Mouse (Mus musculus) Patski (cell line): ENCODE data around the gene Rdh14. TPM values are rescaled to one million over a fixed set of nuclear protein-coding genes. Genes with fewer than 3 reads are reported as not detected.
A peak's percentile ranks its signal among the peaks of the same experiment; 100 is the strongest.

Experiments used
- ATAC-seq: fragments of 100-300 bp; one replicate; pipeline ENCODE4 v1.8.0; 2021
- CTCF ChIA-PET: fragments of 350-600 bp; sonication (Branson Sonifier 250); formaldehyde crosslinking; loops from one replicate; lab custom pipeline; 2022; ENCODE audit warnings: inconsistent platforms; lab: Charles Lee
- POLR2A ChIA-PET: fragments of 350-600 bp; sonication (Branson Sonifier 250); formaldehyde crosslinking; loops from one replicate; lab custom pipeline; 2022; ENCODE audit warnings: antibody characterized with exemption, inconsistent platforms; lab: Charles Lee
- DNase-seq: peaks from one replicate; pipeline ENCODE4 v3.0.0-alpha.2; 2011; ENCODE audit warnings: low read depth, low spot score
- H3K27me3 ChIP-seq: fragments of 371-371 bp; one replicate; pipeline ENCODE4 v1.5.1; 2021
- CTCF ChIP-seq: fragments of 100-300 bp; IDR thresholded peaks from one replicate; pipeline ENCODE4 v1.5.1; 2021
- in situ Hi-C: fragments of 300-500 bp; cut with MboI; formaldehyde crosslinking; loops from 3 replicates; pipeline ENCODE4 v1.11.1; 2018; ENCODE audit warnings: low pct_unique_long_range_greater_than_20kb, mixed read lengths
- polyA plus RNA-seq: library from polyadenylated mRNA; unstranded; gene quantifications from one replicate; pipeline ENCODE4 v1.2.3, GENCODE M21; 2021

Gene Rdh14
- polyA plus RNA-seq, 1 experiment from 2014 or later = 28.6 TPM

DNA sequence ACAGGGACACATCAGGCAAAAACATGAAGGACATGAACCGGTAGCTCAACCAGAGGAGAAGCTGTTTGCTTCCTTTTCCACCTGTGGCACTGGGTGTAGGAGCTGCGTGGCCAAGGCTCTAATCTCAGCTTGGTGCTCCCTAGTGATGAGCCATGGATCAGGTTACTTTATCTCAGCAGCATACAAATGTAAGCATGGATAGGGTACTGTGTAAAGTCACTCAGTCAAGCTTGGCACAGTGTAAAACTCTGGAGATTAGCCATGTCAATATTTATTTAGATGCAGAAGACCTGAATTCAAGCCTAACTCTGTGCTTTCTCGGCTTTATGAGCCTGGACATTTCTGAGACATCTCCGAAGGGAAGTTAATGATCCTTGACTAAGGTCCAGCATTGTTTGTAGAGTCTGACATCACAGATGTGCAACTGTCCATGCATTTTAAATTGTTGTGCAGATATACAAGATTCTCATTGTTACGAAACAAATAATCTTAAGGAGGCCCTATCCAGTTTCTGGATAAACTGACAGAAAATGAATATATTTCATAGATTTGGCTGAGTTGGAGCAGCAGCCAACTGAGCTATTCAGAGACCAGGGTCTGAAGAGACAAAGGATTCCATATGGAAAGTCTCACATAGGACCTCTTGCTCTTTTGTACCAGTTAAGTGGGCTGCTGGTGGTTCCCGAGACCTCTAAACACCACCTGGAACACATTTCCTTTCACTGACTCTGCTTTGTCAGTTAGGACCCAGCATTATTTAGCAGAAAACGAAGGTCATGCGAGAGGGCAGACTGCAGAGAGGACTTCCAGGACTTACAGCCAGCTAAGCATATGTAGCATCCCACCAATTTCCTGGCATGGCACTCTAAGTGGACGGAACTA lies 35.7 kb downstream of the Rdh14 start:
- H3K27me3 ChIP-seq = no peaks in the 10 kb centered on the region
- ATAC-seq = peak; percentile 62
- in situ Hi-C loops = loop anchor here (25.0 kb wide), 1 partner anchor 439 kb away; no protein-coding TSS in a partner anchor
- no peak for TF ChIP-seq CTCF
- ChIA-PET CTCF (interaction anchor here (1.3 to 1.6 kb wide), 2 partner anchors 11 to 12 kb away, joined by 3 to 6 read pairs; no protein-coding TSS in a partner anchor), POLR2A (no interaction called here)
- DNase-seq = peak; percentile 48

DNA sequence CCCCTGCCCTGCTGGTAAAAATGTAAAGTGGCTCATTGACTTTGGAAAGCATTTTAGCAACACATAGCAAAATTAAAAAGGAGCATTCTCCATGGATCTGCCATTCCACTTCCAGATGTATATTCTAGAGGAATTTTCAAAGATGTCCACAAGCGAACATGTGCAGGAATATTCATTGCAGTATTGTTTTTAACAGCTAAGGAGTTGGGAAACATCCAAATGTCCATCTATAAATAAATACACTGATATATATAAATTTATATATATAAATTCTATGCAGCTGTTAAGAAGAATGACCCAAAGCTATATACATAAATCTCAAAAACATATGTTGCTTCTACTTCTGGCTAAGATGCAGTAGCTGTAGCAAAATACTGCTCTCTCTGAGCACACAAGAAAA lies 40.4 kb downstream of the Rdh14 start:
- in situ Hi-C loops = loop anchor here (10.0 to 25.0 kb wide), 2 partner anchors 444 to 576 kb away; no protein-coding TSS in a partner anchor
- no peaks in the 10 kb centered on the region for H3K27me3 ChIP-seq
- CTCF ChIA-PET = no interaction called here
- POLR2A ChIA-PET = no interaction called here
- DNase-seq (no peak), ATAC-seq (no peak)
- no peak for TF ChIP-seq CTCF

DNA sequence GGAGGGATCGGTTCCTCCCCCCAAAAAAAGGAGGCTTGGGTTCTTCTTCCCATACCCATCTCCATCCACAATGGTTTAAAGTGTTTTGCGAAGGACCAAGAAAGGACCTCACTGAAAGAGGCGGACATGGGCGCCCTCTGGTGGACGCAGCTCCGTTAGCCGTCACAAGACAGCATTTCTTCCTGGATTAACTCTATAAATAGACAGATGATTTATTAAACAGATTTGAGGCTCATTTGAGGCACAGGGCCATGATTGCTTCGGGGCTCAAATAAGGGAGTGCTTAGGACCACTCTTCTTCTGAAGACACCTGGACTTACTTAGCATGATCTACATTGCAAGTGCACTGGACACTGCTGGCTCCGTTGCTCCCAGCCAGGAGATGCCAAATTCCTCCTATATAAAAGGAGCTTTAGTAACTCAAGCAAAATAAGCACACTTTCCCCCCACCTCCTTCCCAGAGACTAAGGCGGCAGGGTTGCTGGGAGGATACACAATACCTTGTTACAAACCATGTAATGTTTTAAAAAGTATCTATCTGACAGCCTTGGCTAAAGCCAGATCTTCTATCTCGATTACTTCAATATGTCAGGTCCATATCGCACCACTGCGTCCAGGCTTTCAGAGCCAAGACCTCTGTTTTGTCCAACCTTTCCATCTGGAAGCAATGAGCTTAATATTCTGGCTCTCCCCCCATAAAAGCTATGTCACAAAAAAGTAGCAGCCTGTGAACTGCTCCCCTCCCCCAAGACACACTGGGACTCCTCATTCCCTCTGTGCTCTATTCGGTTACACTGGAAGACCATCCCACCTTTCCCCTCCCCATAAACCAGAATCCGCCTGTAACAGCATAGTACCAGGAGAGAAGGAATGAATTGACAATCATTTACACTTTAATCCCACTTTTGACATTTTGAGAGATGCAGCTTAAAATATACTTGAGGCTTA lies 47.8 kb downstream of the Rdh14 start:
- ChIA-PET POLR2A (interaction anchor here (0.7 kb wide), 4 partner anchors 996 to 1854 kb away, joined by 3 read pairs; no protein-coding TSS in a partner anchor), CTCF (interaction anchor here (0.6 to 2.9 kb wide), 13 partner anchors 9 to 1408 kb away, joined by 3 to 13 read pairs (median 3); partner anchors contain the start of genes Osr1 and Ttc32)
- no peak for ATAC-seq
- H3K27me3 ChIP-seq = no peaks in the 10 kb centered on the region
- TF ChIP-seq CTCF = peak; percentile 90
- in situ Hi-C loops = loop anchor here (5.0 to 25.0 kb wide), 6 partner anchors 99 to 1401 kb away; no protein-coding TSS in a partner anchor
- no peak for DNase-seq

DNA sequence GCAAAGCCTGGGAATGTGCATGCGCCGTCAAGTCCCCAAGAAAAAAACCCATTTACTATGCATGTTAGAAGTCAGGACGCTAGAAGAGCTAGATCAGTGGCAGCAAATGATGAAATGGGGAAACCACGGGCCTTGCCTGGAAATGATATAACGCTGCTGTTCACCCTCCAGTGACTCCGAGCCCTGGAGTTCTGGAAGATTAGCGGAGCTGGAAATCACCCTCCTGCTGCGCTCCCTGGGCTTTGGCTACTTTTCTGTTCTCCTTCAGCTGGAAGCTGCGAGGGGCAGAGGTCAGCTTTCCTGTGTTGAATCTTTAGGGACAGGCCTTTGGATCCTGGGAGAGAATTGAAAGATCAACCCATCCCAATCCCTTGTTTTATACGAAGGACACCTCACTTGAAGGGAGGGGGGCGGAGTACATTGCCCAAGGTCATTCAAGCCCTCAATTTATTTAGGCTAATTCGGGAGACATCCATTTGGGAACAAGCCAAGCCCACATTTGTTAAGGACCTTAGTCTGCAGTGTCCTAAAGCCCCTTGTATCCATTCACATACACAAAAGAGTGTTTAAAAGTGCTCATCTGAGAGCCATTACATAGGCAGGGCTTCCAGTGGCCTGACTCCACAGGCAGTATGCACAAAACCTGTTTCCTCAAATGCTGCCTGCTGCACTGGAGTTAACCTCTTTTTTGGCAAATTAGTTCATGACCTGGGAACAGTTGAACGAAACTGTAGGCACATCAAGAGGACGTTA lies 49.1 kb downstream of the Rdh14 start:
- no peak for TF ChIP-seq CTCF
- in situ Hi-C loops = loop anchor here (5.0 to 25.0 kb wide), 6 partner anchors 98 to 1402 kb away; no protein-coding TSS in a partner anchor
- no peaks in the 10 kb centered on the region for H3K27me3 ChIP-seq
- DNase-seq (peak; percentile 63), ATAC-seq (peak; percentile 76)
- CTCF ChIA-PET = interaction anchor here (1.5 to 2.9 kb wide), 3 partner anchors 216 to 1274 kb away, joined by 3 to 13 read pairs (median 6); no protein-coding TSS in a partner anchor
- POLR2A ChIA-PET = no interaction called here

Other genes with a start within 250 kb of the Rdh14 start
- not detected for gene Nt5c1b, start 20.8 kb upstream of the Rdh14 start, polyA plus RNA-seq